Mouse (Mus musculus): ENCODE measurements around the gene Col20a1.

GRCm38 (mm10) chr2:181044001-181044400 lies 57.7 kb downstream of the Col20a1 start:
- no peak for TF ChIP-seq CTCF (IDR thresholded peaks at IDR 0.05; ENCODE audit: extremely low read depth, insufficient read depth, low read length)
- TF ChIP-seq POLR2A (IDR thresholded peaks at IDR 0.05; ENCODE audit: extremely low read depth, insufficient read depth, low read length): no peak
